Mouse (Mus musculus): ENCODE data around the gene Caskin2. TPM values are rescaled to one million over a fixed set of nuclear protein-coding genes. Genes with fewer than 3 reads are reported as not detected.

The Caskin2 gene
- polyA plus RNA-seq, 1 experiment = 17.1 TPM

DNA sequence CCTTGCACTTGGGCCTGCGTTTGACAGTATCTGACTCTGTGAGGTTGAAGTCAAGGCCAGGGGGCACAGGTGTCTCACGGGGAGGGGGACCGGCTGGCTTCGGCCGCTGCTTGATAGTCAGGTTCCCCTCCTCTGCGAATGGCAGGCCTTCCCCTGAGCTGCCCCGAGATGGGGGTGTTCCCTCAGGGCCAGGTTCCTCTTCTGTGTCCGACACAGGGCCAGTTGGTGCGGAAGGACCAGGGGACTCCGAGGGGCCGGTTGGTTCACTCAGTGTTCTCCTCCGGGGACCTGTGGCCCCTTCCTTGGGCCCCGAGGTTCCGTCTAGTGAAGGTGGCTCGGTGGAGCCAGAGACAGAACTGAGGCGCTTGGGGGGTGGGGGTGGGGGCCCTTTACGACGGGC, 12.5 kb downstream of the Caskin2 start:
- Histone ChIP-seq H3K4me1 (ENCODE audit: control insufficient read depth, insufficient read depth, low read length) (no peaks in the 10 kb centered on the region), H3K4me3 (replicated peaks; ENCODE audit: insufficient read depth, low read depth, low read length) (no peak overlapping the region), H3K27ac (ENCODE audit: insufficient read depth, low read length) (no peak overlapping the region), H3K27me3 (ENCODE audit: control insufficient read depth, insufficient read depth, low read length) (no peaks in the 10 kb centered on the region)
- WGBS = 88% methylated on average over 18 of the region's 18 CpGs
- no peak for DNase-seq
- TF ChIP-seq CTCF (IDR thresholded peaks at IDR 0.05; ENCODE audit: borderline replicate concordance, insufficient read depth, low read depth, low read length) (no peak), POLR2A (IDR thresholded peaks at IDR 0.05; ENCODE audit: borderline replicate concordance, insufficient read depth, low read length) (no peak)

DNA sequence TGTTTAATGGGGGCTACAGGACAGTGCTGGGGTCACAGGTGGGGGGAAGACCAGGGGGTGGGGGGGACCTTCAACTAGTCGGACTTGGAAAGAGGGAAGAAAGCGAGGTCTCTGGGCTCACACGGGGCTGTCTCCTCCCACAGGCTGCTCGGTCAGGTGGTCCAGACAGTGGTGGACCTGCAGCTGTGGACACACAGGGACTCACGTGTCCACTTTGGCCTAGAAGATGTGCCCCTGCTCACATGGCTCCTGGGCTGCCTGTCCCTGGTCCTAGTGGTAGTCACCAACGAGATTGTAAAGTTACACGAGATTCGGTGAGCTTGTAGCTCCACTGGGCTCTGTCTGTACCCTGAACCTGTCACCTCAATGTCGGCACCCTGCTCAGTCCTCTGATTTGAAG, 15.8 kb downstream of the Caskin2 start:
- TF ChIP-seq POLR2A (IDR thresholded peaks at IDR 0.05; ENCODE audit: borderline replicate concordance, insufficient read depth, low read length) (no peak), CTCF (IDR thresholded peaks at IDR 0.05; ENCODE audit: borderline replicate concordance, insufficient read depth, low read depth, low read length) (no peak)
- Histone ChIP-seq H3K4me1 (ENCODE audit: control insufficient read depth, insufficient read depth, low read length) (peaks cover 6% of the 10 kb centered on the region), H3K27me3 (ENCODE audit: control insufficient read depth, insufficient read depth, low read length) (no peaks in the 10 kb centered on the region), H3K27ac (ENCODE audit: insufficient read depth, low read length) (no peak overlapping the region), H3K4me3 (replicated peaks; ENCODE audit: insufficient read depth, low read depth, low read length) (no peak overlapping the region)
- 82% methylated on average over 9 of the region's 9 CpGs for WGBS
- no peak for DNase-seq

DNA sequence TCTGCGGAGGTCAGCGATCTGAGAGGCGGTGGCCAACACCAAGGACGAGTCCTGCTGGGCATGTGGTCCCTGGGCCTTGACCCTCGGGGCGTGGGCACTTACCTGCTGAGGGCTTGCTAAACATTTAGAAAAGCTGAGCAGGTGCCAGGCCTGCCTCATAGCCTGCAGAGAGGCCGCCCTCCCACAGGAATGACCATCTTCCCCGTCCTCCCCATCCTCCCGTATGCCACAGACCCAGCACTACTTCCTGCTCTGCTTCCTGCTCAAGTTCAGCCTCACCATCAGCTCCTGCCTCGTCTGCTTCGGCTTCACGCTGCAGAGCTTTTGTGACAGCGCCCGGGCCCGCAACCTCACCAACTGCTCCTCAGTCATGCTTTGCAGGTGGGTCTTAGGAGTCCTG, 16.5 kb downstream of the Caskin2 start:
- TF ChIP-seq CTCF (IDR thresholded peaks at IDR 0.05; ENCODE audit: borderline replicate concordance, insufficient read depth, low read depth, low read length) = no peak
- TF ChIP-seq POLR2A (IDR thresholded peaks at IDR 0.05; ENCODE audit: borderline replicate concordance, insufficient read depth, low read length) = no peak
- no peak for DNase-seq
- Histone ChIP-seq H3K27ac (ENCODE audit: insufficient read depth, low read length) (no peak overlapping the region), H3K4me1 (ENCODE audit: control insufficient read depth, insufficient read depth, low read length) (peaks cover 14% of the 10 kb centered on the region), H3K27me3 (ENCODE audit: control insufficient read depth, insufficient read depth, low read length) (no peaks in the 10 kb centered on the region), H3K4me3 (replicated peaks; ENCODE audit: insufficient read depth, low read depth, low read length) (no peak overlapping the region)
- WGBS = 80% methylated on average over 15 of the region's 15 CpGs

DNA sequence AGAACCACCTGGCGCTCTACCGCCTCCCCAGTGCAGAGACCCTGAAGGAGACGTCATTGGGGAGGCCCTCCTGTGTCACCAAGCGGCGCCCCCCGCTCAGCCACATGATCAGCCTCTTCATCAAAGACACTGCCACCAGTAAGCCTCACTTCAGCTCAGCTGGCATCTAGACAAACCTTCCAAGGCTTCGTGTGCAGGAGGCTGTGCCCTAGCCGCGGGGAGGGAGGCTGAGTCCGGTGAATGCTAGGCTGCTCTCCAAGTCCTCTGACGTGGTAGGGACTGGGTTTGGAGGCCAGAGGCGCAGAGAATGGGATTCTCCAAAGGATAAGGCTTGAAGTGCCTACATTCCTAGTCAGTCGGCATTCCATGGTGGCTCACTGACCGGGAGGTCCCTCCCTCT, 21.1 kb downstream of the Caskin2 start:
- no peaks in the 10 kb centered on the region for H3K27me3 ChIP-seq (ENCODE audit: control insufficient read depth, insufficient read depth, low read length)
- no peak overlapping the region for H3K27ac ChIP-seq (ENCODE audit: insufficient read depth, low read length)
- no peak for TF ChIP-seq POLR2A (IDR thresholded peaks at IDR 0.05; ENCODE audit: borderline replicate concordance, insufficient read depth, low read length)
- no peak for TF ChIP-seq CTCF (IDR thresholded peaks at IDR 0.05; ENCODE audit: borderline replicate concordance, insufficient read depth, low read depth, low read length)
- H3K4me3 ChIP-seq (replicated peaks; ENCODE audit: insufficient read depth, low read depth, low read length) = no peak overlapping the region
- WGBS = 45% methylated on average over 14 of the region's 14 CpGs
- DNase-seq = peak; percentile 54 to 68
- H3K4me1 ChIP-seq (ENCODE audit: control insufficient read depth, insufficient read depth, low read length) = peaks cover 29% of the 10 kb centered on the region

DNA sequence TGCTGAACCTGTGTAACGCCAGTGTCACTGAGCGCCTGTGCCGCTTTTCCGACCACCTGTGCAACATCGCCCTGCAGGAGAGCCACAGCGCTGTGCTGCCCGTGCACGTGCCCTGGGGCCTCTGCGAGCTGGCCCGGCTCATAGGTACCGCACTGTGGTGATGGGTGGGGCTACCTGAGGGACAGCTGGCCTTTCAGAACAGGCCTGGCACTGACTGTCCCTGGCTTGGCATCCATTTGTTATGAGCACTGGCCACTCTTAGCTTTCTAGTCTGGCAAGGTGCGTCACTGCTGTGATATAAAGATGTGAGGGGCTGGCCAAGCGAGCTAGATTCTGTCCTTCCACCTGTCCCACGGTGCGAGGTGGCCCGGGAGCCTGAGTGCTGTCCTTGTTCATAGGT, 21.5 kb downstream of the Caskin2 start:
- no peak overlapping the region for H3K4me3 ChIP-seq (replicated peaks; ENCODE audit: insufficient read depth, low read depth, low read length)
- peaks cover 31% of the 10 kb centered on the region for H3K4me1 ChIP-seq (ENCODE audit: control insufficient read depth, insufficient read depth, low read length)
- no peak for TF ChIP-seq POLR2A (IDR thresholded peaks at IDR 0.05; ENCODE audit: borderline replicate concordance, insufficient read depth, low read length)
- TF ChIP-seq CTCF (IDR thresholded peaks at IDR 0.05; ENCODE audit: borderline replicate concordance, insufficient read depth, low read depth, low read length) = no peak
- peak; percentile 68 to 81 for DNase-seq
- no peak overlapping the region for H3K27ac ChIP-seq (ENCODE audit: insufficient read depth, low read length)
- 17% methylated on average over 16 of the region's 16 CpGs for WGBS
- no peaks in the 10 kb centered on the region for H3K27me3 ChIP-seq (ENCODE audit: control insufficient read depth, insufficient read depth, low read length)

DNA sequence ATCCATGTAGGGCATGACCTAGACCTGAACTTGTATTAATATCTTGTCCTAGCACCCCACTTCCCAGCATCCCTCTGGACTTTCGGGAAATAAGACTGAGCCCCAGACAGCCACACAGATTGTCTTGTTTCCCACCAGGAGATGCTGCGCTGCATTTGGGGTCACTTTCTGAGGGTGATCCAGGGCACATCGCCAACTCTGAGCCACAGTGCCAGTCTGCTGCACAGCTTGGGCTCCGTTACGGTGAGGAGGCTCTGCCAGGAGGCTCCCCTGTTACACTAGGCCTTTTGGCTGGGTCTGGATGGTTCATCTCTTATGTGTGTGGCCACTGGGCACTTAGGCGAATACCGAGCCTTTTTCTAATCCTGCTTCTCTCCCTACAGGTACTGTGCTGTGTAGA, 23.7 kb downstream of the Caskin2 start:
- Histone ChIP-seq H3K27ac (ENCODE audit: insufficient read depth, low read length) (no peak overlapping the region), H3K4me1 (ENCODE audit: control insufficient read depth, insufficient read depth, low read length) (peaks cover 39% of the 10 kb centered on the region), H3K27me3 (ENCODE audit: control insufficient read depth, insufficient read depth, low read length) (no peaks in the 10 kb centered on the region), H3K4me3 (replicated peaks; ENCODE audit: insufficient read depth, low read depth, low read length) (no peak overlapping the region)
- DNase-seq = peak; percentile 69 to 76
- TF ChIP-seq CTCF (IDR thresholded peaks at IDR 0.05; ENCODE audit: borderline replicate concordance, insufficient read depth, low read depth, low read length) (no peak), POLR2A (IDR thresholded peaks at IDR 0.05; ENCODE audit: borderline replicate concordance, insufficient read depth, low read length) (no peak)
- 26% methylated on average over 7 of the region's 7 CpGs for WGBS

DNA sequence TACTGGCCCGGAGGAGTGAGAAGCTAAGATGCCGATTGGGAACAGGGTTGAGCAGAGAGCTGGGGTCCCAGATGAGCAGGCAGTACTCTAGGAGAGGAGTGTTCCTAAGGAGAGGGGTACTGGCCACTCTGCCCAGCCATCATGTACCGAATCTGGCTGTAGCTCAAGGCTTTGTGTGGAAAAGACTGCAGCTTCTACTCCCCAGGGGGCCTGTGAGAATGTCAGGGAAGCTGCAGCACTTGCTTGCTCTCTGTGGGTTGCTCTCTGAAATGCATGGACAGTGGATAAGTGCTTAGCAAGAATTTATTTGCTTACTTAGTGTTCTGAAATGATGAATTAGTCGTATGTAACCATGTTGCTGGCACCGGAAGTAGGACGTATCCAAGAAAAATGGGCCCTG, 27.0 kb downstream of the Caskin2 start:
- no peak overlapping the region for H3K27ac ChIP-seq (ENCODE audit: insufficient read depth, low read length)
- DNase-seq = no peak
- no peak overlapping the region for H3K4me3 ChIP-seq (replicated peaks; ENCODE audit: insufficient read depth, low read depth, low read length)
- TF ChIP-seq CTCF (IDR thresholded peaks at IDR 0.05; ENCODE audit: borderline replicate concordance, insufficient read depth, low read depth, low read length) = no peak
- 68% methylated on average over 6 of the region's 6 CpGs for whole genome bisulfite sequencing
- no peaks in the 10 kb centered on the region for H3K27me3 ChIP-seq (ENCODE audit: control insufficient read depth, insufficient read depth, low read length)
- peaks cover 21% of the 10 kb centered on the region for H3K4me1 ChIP-seq (ENCODE audit: control insufficient read depth, insufficient read depth, low read length)

DNA sequence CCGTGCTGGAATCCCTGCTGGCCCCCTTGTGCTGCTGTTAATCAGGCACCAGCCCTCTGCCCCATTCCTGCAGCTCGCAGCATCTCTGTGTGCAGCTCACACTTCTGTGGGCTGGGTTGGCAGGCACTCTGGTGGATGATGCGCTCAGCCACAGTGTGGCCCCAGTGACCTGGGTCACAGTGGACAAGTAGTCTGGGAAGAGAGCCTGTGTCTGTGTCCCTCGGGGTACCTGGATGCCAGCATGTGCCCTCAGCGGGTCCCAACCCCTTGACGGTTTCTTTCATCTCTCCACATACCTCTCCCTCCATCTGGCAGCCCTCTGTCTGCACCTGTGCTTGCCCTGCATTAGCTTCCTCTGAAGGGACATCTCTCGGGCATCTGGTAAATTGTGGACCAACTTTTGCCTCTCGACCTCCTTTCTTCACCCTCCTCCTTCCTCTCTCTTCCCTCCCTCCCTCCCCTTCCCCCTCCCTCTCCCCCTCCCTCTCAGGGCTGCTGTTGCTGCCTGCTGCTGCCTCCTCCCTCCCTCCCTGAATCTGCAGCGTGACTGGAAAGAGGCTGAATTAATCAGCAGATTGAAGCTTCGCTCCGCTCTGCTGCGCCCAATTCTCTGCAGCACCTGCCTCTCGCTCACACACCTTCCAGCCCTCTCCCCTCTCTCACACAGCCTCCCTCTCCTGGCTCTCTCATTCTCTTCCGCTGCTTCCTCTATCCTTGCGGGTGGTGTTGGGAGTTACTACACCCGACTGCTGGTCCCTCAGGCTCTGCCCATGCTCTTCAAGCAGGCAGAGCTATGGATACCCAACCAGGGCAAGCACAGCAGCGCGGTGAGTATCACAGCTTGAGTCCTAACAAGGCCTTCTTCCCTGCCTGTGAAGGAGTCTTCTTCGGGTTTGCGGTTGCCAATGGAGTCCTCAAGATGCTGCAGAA, 33.0 kb downstream of the Caskin2 start:
- H3K27ac ChIP-seq (ENCODE audit: insufficient read depth, low read length) = peak overlapping the region; percentile 13; the same call in 1 of the 2 replicates
- no peak for TF ChIP-seq POLR2A (IDR thresholded peaks at IDR 0.05; ENCODE audit: borderline replicate concordance, insufficient read depth, low read length)
- no peak for TF ChIP-seq CTCF (IDR thresholded peaks at IDR 0.05; ENCODE audit: borderline replicate concordance, insufficient read depth, low read depth, low read length)
- H3K27me3 ChIP-seq (ENCODE audit: control insufficient read depth, insufficient read depth, low read length) = no peaks in the 10 kb centered on the region
- peak overlapping the region; percentile 37 for H3K4me3 ChIP-seq (replicated peaks; ENCODE audit: insufficient read depth, low read depth, low read length)
- H3K4me1 ChIP-seq (ENCODE audit: control insufficient read depth, insufficient read depth, low read length) = peaks cover 13% of the 10 kb centered on the region
- peak; percentile 21 to 33 for DNase-seq
- WGBS = 34% methylated on average over 20 of the region's 20 CpGs

Data from cerebellum, adult 2 months (tissue).